Mouse (Mus musculus) cortical plate, adult 2 months (tissue): ENCODE measurements around the gene Rph3a.

Source experiments
- CTCF ChIP-seq: fragments of 200-500 bp; IDR thresholded peaks from 2 replicates; pipeline ENCODE4 v1.5.1; 2011; ENCODE audit warnings: mild to moderate bottlenecking, control low read depth, low read length; ENCODE audit not compliant: insufficient read depth; ENCODE audit errors: extremely low read depth
- POLR2A ChIP-seq: fragments of 200-500 bp; IDR thresholded peaks from 2 replicates; pipeline ENCODE4 v1.6.1; 2011; ENCODE audit warnings: mild to moderate bottlenecking, low read length, control low read depth; ENCODE audit not compliant: insufficient read depth; ENCODE audit errors: extremely low read depth

- no peak for TF ChIP-seq CTCF
- no peak for TF ChIP-seq POLR2A
These were observed 72.1 kb downstream of the Rph3a start for GRCm38 (mm10) chr5:120937841-120938240.
